Mouse (Mus musculus) kidney, embryonic 14.5 days (tissue): ENCODE measurements around the gene Luc7l. TPM values are rescaled to one million over a fixed set of nuclear protein-coding genes. Genes with fewer than 3 reads are reported as not detected.
"Not testable (repeated sequence)": the region's sequence is repeated elsewhere in the genome, so short reads cannot be mapped to it uniquely, and the experiment has no call there.

Source experiments
- ATAC-seq: fragments of 200-750 bp; cut with Nextera tagmentation; 2 replicates; pipeline ENCODE4 v1.8.0; 2017; ENCODE audit warnings: moderate number of reproducible peaks, mild to moderate bottlenecking, moderate TSS enrichment, moderate library complexity; ENCODE audit not compliant: low FRiP score, low TSS enrichment
- H3K27ac ChIP-seq: fragments of 300-500 bp; sonication (generic); 2 replicates; pipeline ENCODE4 v1.5.1; 2014; ENCODE audit warnings: low read depth, mild to moderate bottlenecking, low read length, moderate library complexity, mixed read lengths
- H3K27me3 ChIP-seq: fragments of 300-500 bp; sonication (generic); 2 replicates; pipeline ENCODE4 v1.6.1; 2014; ENCODE audit warnings: mild to moderate bottlenecking, low read length; ENCODE audit not compliant: control insufficient read depth, insufficient read depth
- H3K36me3 ChIP-seq: fragments of 300-500 bp; sonication (generic); 2 replicates; pipeline ENCODE4 v1.6.1; 2014; ENCODE audit warnings: low read length, mixed read lengths; ENCODE audit not compliant: control insufficient read depth, insufficient read depth
- H3K4me1 ChIP-seq: fragments of 300-500 bp; sonication (generic); 2 replicates; pipeline ENCODE4 v1.6.1; 2014; ENCODE audit warnings: low read length, mixed read lengths; ENCODE audit not compliant: control insufficient read depth, insufficient read depth
- H3K4me2 ChIP-seq: fragments of 300-500 bp; sonication (generic); replicated peaks from 2 replicates; pipeline ENCODE4 v1.6.1; 2014; ENCODE audit warnings: low read depth, mild to moderate bottlenecking, low read length
- H3K4me3 ChIP-seq: fragments of 300-500 bp; sonication (generic); 2 replicates; pipeline ENCODE4 v1.5.1; 2014; ENCODE audit warnings: mild to moderate bottlenecking, low read length
- H3K9ac ChIP-seq: fragments of 300-500 bp; sonication (generic); 2 replicates; pipeline ENCODE4 v1.6.1; 2014; ENCODE audit warnings: low read depth, mild to moderate bottlenecking, low read length, moderate library complexity
- H3K9me3 ChIP-seq: fragments of 300-500 bp; sonication (generic); 2 replicates; pipeline ENCODE4 v1.6.1; 2016; ENCODE audit warnings: low read length; ENCODE audit not compliant: control insufficient read depth
- WGBS: fragments of 180-500 bp; shearing (Covaris S2); extraction: QIAGEN DNeasy Blood & Tissue Kit; methylation state at CpG from one replicate; pipeline ENCODE4 v1.1.7; 2014; 5-methylcytosine and 5-hydroxymethylcytosine counted together
- polyA plus RNA-seq: library from polyadenylated mRNA; unstranded; fragments of >200 nt; fragmentation: Nextera tagmentation; extraction: Ambion mirVana; gene quantifications from 2 replicates; pipeline ENCODE4 v1.2.1, GENCODE M21; 2014

Gene Luc7l
- polyA plus RNA-seq, 1 experiment from 2014 or later: 108 TPM

GRCm38 (mm10) chr17:26272586-26272985 lies 19.9 kb downstream of the Luc7l start:
- Histone ChIP-seq H3K4me2 (no peak overlapping the region), H3K27me3 (no peaks in the 10 kb centered on the region), H3K27ac (no peak overlapping the region), H3K4me1 (no peaks in the 10 kb centered on the region), H3K36me3 (peaks cover 76% of the 10 kb centered on the region), H3K4me3 (no peak overlapping the region), H3K9me3 (no peaks in the 10 kb centered on the region), H3K9ac (no peak overlapping the region)
- WGBS: 86% methylated on average over 3 of the region's 3 CpGs
- no peak for ATAC-seq

DNA sequence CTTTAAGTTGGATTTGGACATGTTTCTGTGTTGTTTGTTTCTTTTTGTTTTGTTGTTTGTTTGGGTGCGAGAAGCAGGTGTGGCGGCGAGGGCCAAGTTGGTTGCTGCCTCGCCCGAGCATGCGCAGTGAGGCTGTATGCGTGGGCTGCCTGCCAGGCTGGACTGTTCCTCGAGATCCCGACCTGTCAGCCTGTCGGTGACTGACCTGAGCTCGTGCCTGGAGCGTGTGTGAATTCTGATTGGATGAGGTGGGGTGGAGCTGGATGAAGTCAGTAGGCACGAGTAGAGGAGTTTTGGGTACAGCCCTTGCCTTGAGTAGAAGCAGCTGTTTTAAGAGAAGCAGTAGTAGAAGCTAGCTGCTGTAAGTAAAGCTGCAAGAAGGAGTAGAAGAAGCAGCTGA lies 23.2 kb downstream of the Luc7l start:
- Histone ChIP-seq H3K27me3 (no peaks in the 10 kb centered on the region), H3K27ac (no peak overlapping the region), H3K4me1 (no peaks in the 10 kb centered on the region), H3K4me2 (no peak overlapping the region), H3K36me3 (peaks cover 81% of the 10 kb centered on the region), H3K4me3 (no peak overlapping the region), H3K9ac (no peak overlapping the region), H3K9me3 (no peaks in the 10 kb centered on the region)
- ATAC-seq: no peak
- 86% methylated on average over 13 of the region's 13 CpGs for WGBS

- no peaks in the 10 kb centered on the region for H3K9me3 ChIP-seq
- no peak overlapping the region for H3K27ac ChIP-seq
- no peak overlapping the region for H3K4me3 ChIP-seq
- H3K9ac ChIP-seq: no peak overlapping the region
- no peak for ATAC-seq
- no peak overlapping the region for H3K4me2 ChIP-seq
- H3K36me3 ChIP-seq: peaks cover 81% of the 10 kb centered on the region
- 93% methylated on average over 4 of the region's 4 CpGs for WGBS
- H3K27me3 ChIP-seq: no peaks in the 10 kb centered on the region
- H3K4me1 ChIP-seq: no peaks in the 10 kb centered on the region
Measured at GRCm38 (mm10) chr17:26276711-26277110, 24.0 kb downstream of the Luc7l start.

DNA sequence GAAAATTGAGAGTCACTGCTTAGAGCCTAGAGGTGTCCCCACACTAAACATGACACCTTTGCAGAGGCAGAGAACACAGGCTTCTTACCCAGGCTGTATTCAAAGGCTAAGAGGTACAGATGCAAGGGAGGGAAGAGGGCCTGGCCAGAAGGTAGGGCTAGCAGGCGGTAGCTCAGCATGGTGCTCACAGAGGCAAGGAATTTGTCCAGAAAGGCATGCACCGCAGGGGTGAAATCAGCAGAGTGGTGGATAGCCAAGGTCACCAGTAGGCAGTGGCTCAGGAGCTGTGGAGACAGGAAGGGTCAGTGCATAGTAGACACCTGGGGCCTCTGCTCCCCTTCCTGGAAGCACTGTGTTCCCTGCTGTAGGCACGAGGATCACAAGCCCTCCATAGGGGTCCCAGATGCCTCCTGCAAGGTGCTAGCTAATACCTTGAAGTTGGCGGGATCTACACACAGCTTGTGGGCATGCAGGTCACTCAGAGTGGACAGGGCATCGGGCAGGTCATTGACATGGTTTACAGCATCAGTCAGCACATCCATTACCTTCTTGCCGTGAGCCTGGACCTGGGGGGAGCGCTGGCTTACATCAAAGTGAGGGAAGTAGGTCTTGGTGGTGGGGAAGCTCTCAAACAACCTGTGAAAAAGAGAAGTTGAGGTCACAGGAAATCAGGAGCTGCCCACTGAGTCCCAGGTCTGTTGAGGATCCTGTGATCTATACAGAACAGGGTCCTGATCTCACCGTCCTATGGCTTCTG lies 33.7 kb downstream of the Luc7l start:
- 85% methylated on average over 8 of the region's 8 CpGs for WGBS
- no peak overlapping the region for H3K9ac ChIP-seq

GRCm38 (mm10) chr17:26289475-26289874 lies 36.8 kb downstream of the Luc7l start:
- Histone ChIP-seq H3K27ac (no peak overlapping the region), H3K4me2 (no peak overlapping the region), H3K9ac (no peak overlapping the region), H3K4me3 (no peak overlapping the region), H3K36me3 (peaks cover 42% of the 10 kb centered on the region), H3K4me1 (no peaks in the 10 kb centered on the region), H3K27me3 (no peaks in the 10 kb centered on the region), H3K9me3 (peaks cover 11% of the 10 kb centered on the region)
- 93% methylated on average over 4 of the region's 4 CpGs for whole genome bisulfite sequencing
- no peak for ATAC-seq

More for the DNA sequence above, 33.7 kb downstream of the Luc7l start:
- Histone ChIP-seq H3K4me3 (no peak overlapping the region), H3K9me3 (peaks cover 6% of the 10 kb centered on the region), H3K27me3 (no peaks in the 10 kb centered on the region), H3K4me2 (no peak overlapping the region), H3K36me3 (peaks cover 73% of the 10 kb centered on the region), H3K27ac (no peak overlapping the region), H3K4me1 (no peaks in the 10 kb centered on the region)
- ATAC-seq: no peak

DNA sequence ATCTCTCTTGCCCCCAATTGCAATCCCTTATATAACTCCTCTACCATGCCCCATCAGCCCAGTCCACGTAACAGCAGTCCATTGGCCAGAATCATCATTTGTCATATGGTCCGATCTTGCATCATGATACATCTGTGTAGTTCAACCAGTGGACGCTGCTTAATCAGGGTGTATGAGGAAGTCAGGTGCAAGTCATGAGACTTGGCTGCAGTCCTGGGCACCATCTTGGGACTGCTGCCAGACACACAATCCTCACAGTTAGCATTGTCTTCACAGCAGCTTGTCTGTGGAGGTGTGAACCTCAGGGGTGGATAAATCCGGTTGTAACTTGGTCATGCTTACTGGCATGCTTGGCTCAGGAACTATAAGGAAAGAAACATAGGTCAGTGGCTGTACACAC lies 45.6 kb downstream of the Luc7l start:
- not testable (repeated sequence) for H3K4me2 ChIP-seq, H3K27ac ChIP-seq, H3K27me3 ChIP-seq, ATAC-seq, H3K4me1 ChIP-seq, H3K36me3 ChIP-seq, H3K4me3 ChIP-seq, H3K9me3 ChIP-seq, H3K9ac ChIP-seq
- WGBS: 87% methylated on average over 4 of the region's 4 CpGs

DNA sequence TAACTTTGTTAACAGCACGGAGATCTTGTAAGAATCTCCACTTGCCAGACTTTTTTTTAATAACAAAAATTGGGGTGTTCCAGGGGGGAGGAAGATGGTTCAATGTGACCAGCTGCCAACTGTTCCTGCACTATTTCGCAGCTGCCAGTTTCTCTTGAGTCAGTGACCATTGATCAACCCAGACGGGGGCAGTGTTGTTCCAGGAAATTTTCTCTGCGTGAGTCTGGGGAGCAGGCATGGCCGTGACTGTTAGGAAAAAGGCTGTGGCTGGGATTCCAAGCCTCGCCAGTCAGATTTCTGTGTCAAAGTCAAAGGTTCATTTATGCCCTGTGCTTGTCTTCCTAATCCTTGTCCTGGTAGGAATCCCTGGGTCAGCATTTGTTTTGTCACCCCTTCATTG lies 61.6 kb downstream of the Luc7l start:
- peaks cover 4% of the 10 kb centered on the region; the same call in 1 of the 2 replicates for H3K4me1 ChIP-seq
- H3K4me3 ChIP-seq: no peak overlapping the region
- H3K27ac ChIP-seq: no peak overlapping the region
- no peaks in the 10 kb centered on the region for H3K9me3 ChIP-seq
- H3K4me2 ChIP-seq: no peak overlapping the region
- WGBS: 19% methylated on average over 6 of the region's 6 CpGs
- no peak overlapping the region for H3K9ac ChIP-seq
- H3K27me3 ChIP-seq: no peaks in the 10 kb centered on the region
- ATAC-seq: 0 out of 2 replicates have a peak, but pooled peaks have one; percentile 68
- no peaks in the 10 kb centered on the region for H3K36me3 ChIP-seq

DNA sequence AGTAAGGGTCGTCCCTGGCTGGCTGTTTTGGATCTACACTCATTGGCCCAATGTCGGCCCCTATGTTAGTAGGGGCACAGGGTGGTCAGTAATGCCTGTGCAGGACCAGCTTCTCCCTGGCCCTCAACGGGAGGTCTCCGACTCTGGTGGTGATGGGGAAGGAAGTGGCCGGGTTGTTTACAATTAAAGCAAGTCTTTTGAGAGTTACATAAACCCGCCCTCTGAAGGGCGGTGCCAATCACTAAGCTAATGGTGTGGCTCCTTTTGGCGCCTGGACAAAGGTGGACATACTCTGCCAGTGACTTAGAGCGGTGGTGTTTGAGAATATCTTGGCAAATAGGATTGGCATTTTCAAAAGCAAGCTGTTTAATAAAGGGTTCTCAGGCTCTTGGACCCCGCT lies 62.8 kb downstream of the Luc7l start:
- 39% methylated on average over 10 of the region's 10 CpGs for WGBS
- H3K27me3 ChIP-seq: no peaks in the 10 kb centered on the region
- 0 out of 2 replicates have a peak, but pooled peaks have one; percentile 43 for ATAC-seq
- no peaks in the 10 kb centered on the region for H3K36me3 ChIP-seq
- H3K4me2 ChIP-seq: no peak overlapping the region
- H3K9ac ChIP-seq: no peak overlapping the region
- no peaks in the 10 kb centered on the region for H3K9me3 ChIP-seq
- peaks cover 4% of the 10 kb centered on the region; the same call in 1 of the 2 replicates for H3K4me1 ChIP-seq
- H3K4me3 ChIP-seq: no peak overlapping the region
- no peak overlapping the region for H3K27ac ChIP-seq

DNA sequence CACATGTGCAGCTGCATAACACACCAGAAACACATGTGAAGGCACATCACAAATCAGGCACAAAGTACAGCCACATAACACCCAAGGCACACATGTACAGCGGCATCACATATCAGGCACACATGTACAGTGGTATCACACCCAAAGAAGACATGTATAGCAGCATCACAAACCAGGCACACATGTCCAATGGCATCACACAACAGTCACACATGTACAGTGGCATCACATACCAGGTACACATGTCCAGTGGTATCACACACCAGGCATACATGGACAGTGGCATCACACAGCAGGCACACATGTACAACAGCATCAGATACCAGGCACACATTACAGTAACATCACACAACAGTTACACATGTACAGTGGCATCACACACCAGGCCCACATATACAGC lies 65.7 kb downstream of the Luc7l start:
- Histone ChIP-seq H3K27me3 (no peaks in the 10 kb centered on the region), H3K9ac (no peak overlapping the region), H3K4me3 (no peak overlapping the region), H3K4me1 (peaks cover 4% of the 10 kb centered on the region; the same call in 1 of the 2 replicates), H3K9me3 (no peaks in the 10 kb centered on the region), H3K36me3 (no peaks in the 10 kb centered on the region), H3K4me2 (no peak overlapping the region), H3K27ac (no peak overlapping the region)
- ATAC-seq: no peak
- 100% methylated on average over 1 of the region's 1 CpGs for WGBS
